Mouse (Mus musculus) pancreas, adult 10 weeks (tissue): ENCODE results near the gene Aldh8a1. TPM values are rescaled to one million over a fixed set of nuclear protein-coding genes. Genes with fewer than 3 reads are reported as not detected.

Source experiments
- polyA plus RNA-seq: library from polyadenylated mRNA; stranded (reverse); fragments of 350-450 nt; fragmentation: Illumina TruSeq; extraction: RNeasy Lipid Tissue Mini Kit (QIAGEN cat#74804); gene quantifications from one replicate; pipeline ENCODE4 v1.2.3, GENCODE M21; 2015; ENCODE audit warnings: low read depth, low replicate concordance; ENCODE audit not compliant: insufficient read depth

Aldh8a1 gene
- polyA plus RNA-seq: not detected

GRCm38 (mm10) chr10:21376682-21377473, at the start of gene Aldh8a1:
Gene Aldh8a1, plus strand, starts transcription at chr10:21377291.

Other genes starting within 250 kb of the Aldh8a1 start
- gene Myb, start 216.3 kb upstream of the Aldh8a1 start, polyA plus RNA-seq: 0.22 TPM
- 35.1 TPM for gene Hbs1l, start 81.3 kb upstream of the Aldh8a1 start, polyA plus RNA-seq
- not detected for gene 1700020N01Rik, start 215.9 kb downstream of the Aldh8a1 start, polyA plus RNA-seq